Mouse (Mus musculus) gonadal fat pad, adult 2 months (tissue): Measurements from ENCODE around the gene Rack1. TPM values are rescaled to one million over a fixed set of nuclear protein-coding genes. Genes with fewer than 3 reads are reported as not detected.
"Not testable (repeated sequence)": the region's sequence is repeated elsewhere in the genome, so short reads cannot be mapped to it uniquely, and the experiment has no call there.

Source experiments
- DNase-seq: peaks from one replicate; pipeline ENCODE4 v3.0.0-alpha.2; 2012; ENCODE audit warnings: low read depth
- polyA plus RNA-seq: library from polyadenylated mRNA; depleted of rRNA; stranded (reverse); fragments of >200 nt; gene quantifications from 2 replicates; pipeline ENCODE4 v1.2.3, GENCODE M21; 2012; rRNA removed

Rack1 gene
- polyA plus RNA-seq, 1 experiment: 2,165 TPM

GRCm38 (mm10) chr11:48838879-48839680, 38.9 kb downstream of the Rack1 start:
- DNase-seq: no peak

DNA sequence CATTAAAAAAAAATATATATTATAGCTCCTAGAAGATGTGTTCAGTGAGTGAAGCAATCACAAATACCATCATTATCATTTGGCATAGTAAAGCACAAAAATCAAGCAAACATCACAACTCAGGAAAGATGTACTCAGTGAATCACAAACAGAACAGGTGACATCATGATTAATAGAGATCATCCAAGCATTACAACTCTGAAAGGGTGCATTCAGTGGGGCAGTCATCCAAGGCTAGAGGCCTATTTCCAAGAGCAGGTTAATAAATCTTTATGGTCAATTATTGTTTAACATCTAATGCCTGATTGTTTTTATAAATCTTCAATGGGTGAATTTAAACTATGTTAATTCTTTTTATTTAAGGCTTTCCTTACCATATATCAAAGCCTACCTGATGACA, 40.7 kb downstream of the Rack1 start:
- DNase-seq: no peak

DNA sequence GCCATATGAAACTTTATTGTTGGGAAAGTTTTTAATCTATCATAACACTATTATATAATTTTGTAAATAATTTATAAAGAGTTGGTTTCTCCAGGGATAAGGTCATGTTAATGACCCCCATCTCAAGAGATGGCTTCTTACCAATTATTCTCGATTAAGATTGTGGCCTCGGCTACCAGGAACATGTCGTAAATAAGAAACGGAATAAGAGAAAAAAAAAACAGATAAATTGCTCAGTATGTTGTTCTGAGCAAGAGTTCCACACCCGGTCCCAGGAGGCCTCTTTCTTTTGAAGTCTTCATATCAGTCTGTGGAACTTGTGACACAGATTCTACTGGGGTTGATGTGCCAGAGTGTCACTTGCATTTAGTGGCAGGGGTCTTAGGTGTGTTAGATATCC, 41.1 kb downstream of the Rack1 start:
- DNase-seq: no peak

DNA sequence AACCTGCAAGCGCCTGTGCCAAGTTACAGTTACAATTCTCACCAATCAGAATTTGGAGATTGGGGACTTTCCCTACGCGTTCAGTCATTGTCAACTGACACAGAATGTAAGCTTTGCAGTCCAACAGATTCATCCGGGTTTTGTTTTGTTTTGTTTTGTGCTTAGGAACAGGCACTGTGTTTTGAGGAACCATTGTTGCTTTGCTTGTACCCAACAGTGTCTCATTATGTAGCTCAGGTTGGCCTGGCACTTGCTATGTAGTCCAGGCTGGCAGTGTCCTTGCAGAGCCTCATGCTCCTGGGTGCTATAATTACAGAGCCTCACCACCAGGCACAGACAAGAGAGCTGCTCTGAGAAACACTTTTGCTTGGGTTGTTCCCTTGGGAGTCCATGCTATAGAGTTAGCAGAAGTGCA, 42.3 kb downstream of the Rack1 start:
- no peak for DNase-seq

GRCm38 (mm10) chr11:48843202-48843601, 43.1 kb downstream of the Rack1 start:
- no peak for DNase-seq

GRCm38 (mm10) chr11:48844309-48844708, 44.2 kb downstream of the Rack1 start:
- no peak for DNase-seq

DNA sequence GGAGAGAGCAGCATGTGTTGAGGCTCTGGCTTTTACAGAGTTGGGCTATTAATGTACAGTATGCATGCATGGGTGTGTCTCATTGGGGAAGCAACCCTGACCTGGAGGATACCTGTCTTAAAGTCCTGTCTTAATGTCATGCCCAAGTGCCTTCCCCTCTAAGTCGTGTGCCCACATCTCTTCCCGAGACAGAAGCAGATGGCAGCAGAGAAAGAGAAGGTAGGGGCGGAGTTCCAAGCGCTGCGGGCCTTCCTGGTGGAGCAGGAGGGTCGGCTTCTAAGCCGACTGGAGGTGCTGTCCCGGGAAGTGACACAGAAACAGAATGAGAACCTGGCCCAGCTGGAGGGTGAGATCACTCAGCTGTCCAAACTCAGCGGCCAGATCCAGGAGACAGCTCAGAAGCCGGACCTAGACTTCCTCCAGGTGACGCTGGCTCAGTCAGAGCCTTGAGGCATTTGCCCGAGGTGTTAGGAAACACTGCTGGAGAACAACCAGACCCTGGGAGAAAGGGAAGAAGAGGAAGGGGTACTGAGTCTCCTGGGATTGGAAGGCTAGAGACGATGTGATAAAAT, 45.2 kb downstream of the Rack1 start:
- DNase-seq: no peak

GRCm38 (mm10) chr11:48846362-48846761, 46.2 kb downstream of the Rack1 start:
- DNase-seq: not testable (repeated sequence)

GRCm38 (mm10) chr11:48846881-48847280, 46.7 kb downstream of the Rack1 start:
- no peak for DNase-seq

DNA sequence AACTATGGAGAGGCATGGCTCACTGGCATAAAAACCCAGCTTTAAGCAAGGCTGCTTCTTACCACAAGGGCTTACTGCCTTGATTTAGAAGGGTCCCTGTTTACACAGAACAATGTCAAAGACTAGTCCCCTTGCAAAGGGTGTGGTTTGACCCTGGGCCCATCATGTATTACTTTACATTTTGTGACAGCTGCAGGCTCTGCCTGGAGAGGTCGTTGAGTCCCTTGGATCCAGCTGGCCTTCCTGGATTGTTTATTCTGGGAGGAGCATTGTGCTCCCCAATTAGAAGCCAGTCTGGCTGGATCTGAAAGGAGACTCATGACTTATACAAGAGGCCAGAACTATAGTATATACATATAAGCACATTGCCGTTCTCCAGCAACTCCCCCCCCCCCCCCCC, 50.1 kb downstream of the Rack1 start:
- no peak for DNase-seq

DNA sequence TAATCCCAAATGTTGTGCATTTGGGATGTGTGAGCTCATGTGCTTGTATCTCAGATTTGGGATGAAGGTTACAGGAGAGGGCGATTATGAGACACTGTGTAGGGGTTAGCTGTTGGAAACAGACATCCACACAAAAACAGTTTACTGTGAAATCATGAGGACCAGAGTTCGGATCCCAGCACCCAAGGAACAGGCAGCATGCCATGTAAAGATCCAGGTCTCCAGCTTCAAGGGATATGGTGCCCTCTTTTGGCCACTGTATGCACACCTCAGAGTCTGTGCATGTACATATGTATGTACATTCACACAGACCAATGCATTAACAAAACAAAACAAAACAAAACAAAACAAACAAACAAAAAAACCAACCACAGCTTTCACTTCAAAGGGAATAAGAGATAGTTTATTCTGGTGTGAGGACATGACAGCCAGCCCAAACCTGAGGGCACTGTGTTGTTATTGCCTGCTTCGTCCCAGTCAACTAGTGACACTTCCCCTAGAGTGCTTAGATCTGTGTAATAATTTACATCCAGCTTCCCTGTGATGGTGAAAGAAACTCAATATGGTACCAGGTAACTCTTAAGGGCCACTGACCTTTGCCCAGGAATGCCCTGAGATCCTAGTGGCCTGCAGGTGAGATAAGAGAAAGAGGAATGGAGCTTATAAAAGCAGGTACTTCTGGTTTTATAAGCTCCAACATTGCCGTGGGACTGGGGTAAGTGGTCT, 51.3 kb downstream of the Rack1 start:
- DNase-seq: no peak

- no peak for DNase-seq
These were observed 52.1 kb downstream of the Rack1 start for GRCm38 (mm10) chr11:48852190-48852589.

GRCm38 (mm10) chr11:48852624-48853473, 52.7 kb downstream of the Rack1 start:
- no peak for DNase-seq

DNA sequence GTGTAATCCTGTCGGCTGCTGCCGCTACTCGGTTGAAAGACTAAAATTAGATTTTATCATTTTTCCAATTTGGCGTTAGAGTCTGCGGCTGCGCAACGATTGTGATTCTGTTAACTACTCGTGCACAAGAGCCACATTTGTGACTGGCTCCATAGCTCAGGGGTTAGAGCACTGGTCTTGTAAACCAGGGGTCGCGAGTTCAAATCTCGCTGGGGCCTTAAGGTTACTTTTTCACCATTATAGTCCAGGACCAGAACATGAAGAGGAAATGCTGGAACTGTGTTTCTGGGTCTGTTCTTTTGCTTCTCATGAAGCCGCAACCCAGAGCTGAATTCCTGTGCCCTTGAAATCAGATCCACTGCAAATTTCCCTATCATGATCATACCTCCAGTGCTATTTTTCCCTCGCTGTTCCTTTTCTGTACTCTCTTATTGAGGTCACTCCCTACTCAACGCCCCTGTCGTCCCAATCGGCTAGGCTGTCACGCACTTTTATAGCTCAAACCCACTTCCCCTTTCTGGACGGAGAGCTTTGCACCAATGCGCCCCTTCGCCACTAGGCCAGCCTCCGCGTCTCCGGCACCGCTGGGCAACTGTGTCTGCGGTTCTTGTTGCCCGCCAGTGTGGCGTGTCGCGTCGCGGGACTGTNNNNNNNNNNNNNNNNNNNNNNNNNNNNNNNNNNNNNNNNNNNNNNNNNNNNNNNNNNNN, 53.5 kb downstream of the Rack1 start:
- DNase-seq: no peak

Other genes with a start within 250 kb of the Rack1 start
- gene Trim41, start 17.0 kb downstream of the Rack1 start, polyA plus RNA-seq: 30.3 and 33.8 TPM in 2 replicates
- gene Trim7, start 25.8 kb downstream of the Rack1 start, polyA plus RNA-seq: 13.5 and 16.9 TPM in 2 replicates
- gene Gm12184, start 26.3 kb downstream of the Rack1 start, polyA plus RNA-seq: 11.0 and 15.0 TPM in 2 replicates
- 12.7 and 14.8 TPM in 2 replicates for gene Irgm1, start 71.4 kb downstream of the Rack1 start, polyA plus RNA-seq
- gene Gm5431, start 101.9 kb downstream of the Rack1 start, polyA plus RNA-seq: 0.50 and 0.62 TPM in 2 replicates
- 8.1 and 9.9 TPM in 2 replicates for gene Psme2b, start 145.9 kb downstream of the Rack1 start, polyA plus RNA-seq
- gene Olfr56, start 178.6 kb downstream of the Rack1 start, polyA plus RNA-seq: 0.49 and 0.63 TPM in 2 replicates
- gene 9930111J21Rik1, start 179.1 kb downstream of the Rack1 start, polyA plus RNA-seq: 1.8 and 4.0 TPM in 2 replicates
- 0.03 and 0.12 TPM in 2 replicates for gene Gm12185, start 191.9 kb downstream of the Rack1 start, polyA plus RNA-seq
- gene Tgtp1, start 193.8 kb downstream of the Rack1 start, polyA plus RNA-seq: 1.3 and 2.6 TPM in 2 replicates